Mouse (Mus musculus) liver, adult 2 months (tissue): ENCODE data around the gene Prpsap1. TPM values are rescaled to one million over a fixed set of nuclear protein-coding genes. Genes with fewer than 3 reads are reported as not detected.

Experiments
- DNase-seq: peaks from one replicate; pipeline ENCODE4 v3.0.0-alpha.2; 2011; ENCODE audit warnings: low read depth, low spot score; ENCODE audit errors: extremely low read depth
- H3K27ac ChIP-seq: fragments of 200-500 bp; replicated peaks from 2 replicates; pipeline ENCODE4 v1.5.1; 2012; ENCODE audit warnings: low read depth, mild to moderate bottlenecking, control low read depth, inconsistent platforms, low read length; ENCODE audit not compliant: insufficient read depth
- H3K27me3 ChIP-seq: fragments of 200-500 bp; 2 replicates; pipeline ENCODE4 v1.6.1; 2012; ENCODE audit warnings: mild to moderate bottlenecking, moderate library complexity, low read length, inconsistent platforms; ENCODE audit not compliant: control insufficient read depth, insufficient read depth
- H3K36me3 ChIP-seq: fragments of 200-500 bp; 2 replicates; pipeline ENCODE4 v1.6.1; 2012; ENCODE audit warnings: low read length, inconsistent platforms; ENCODE audit not compliant: control insufficient read depth, insufficient read depth
- H3K4me1 ChIP-seq: fragments of 200-500 bp; 2 replicates; pipeline ENCODE4 v1.6.1; 2011; ENCODE audit warnings: low read length; ENCODE audit not compliant: control insufficient read depth, insufficient read depth
- H3K4me3 ChIP-seq: fragments of 200-500 bp; 2 replicates; pipeline ENCODE4 v1.5.1; 2011; ENCODE audit warnings: low read depth, mild to moderate bottlenecking, control low read depth, low read length, moderate library complexity; ENCODE audit not compliant: insufficient read depth
- H3K79me2 ChIP-seq: fragments of 200-500 bp; 2 replicates; pipeline ENCODE4 v1.6.1; 2012; ENCODE audit warnings: inconsistent platforms, mild to moderate bottlenecking, low read length, moderate library complexity; ENCODE audit not compliant: control insufficient read depth, insufficient read depth
- H3K9ac ChIP-seq: fragments of 200-500 bp; 2 replicates; pipeline ENCODE4 v1.6.1; 2012; ENCODE audit warnings: low read depth, mild to moderate bottlenecking, control low read depth, inconsistent platforms, low read length
- CTCF ChIP-seq: fragments of 200-500 bp; IDR thresholded peaks from 2 replicates; pipeline ENCODE4 v1.5.1; 2011; ENCODE audit warnings: low read depth, low read length, control low read depth
- POLR2A ChIP-seq: fragments of 200-500 bp; IDR thresholded peaks from 2 replicates; pipeline ENCODE4 v1.6.1; 2011; ENCODE audit warnings: low read length, control low read depth; ENCODE audit not compliant: insufficient read depth; ENCODE audit errors: extremely low read depth
- WGBS: fragments of 180-500 bp; shearing (Covaris S2); methylation state at CpG from one replicate; pipeline ENCODE4 v1.1.7; 2018; 5-methylcytosine and 5-hydroxymethylcytosine counted together
- polyA plus RNA-seq: library from polyadenylated mRNA; depleted of rRNA; stranded (reverse); fragments of >200 nt; gene quantifications from 2 replicates; pipeline ENCODE4 v1.2.3, GENCODE M21; 2012
- total RNA-seq: library from RNA; depleted of rRNA; stranded (reverse); fragments of >200 nt; gene quantifications from 2 replicates; pipeline ENCODE4 v1.2.3, GENCODE M21; 2014

Gene Prpsap1
- total and polyA plus RNA-seq, 2 experiments, result 37.7 to 72.8 TPM

GRCm38 (mm10) chr11:116530187-116531147, 36.5 kb upstream of the Prpsap1 start, which contains the start of gene Sphk1:
Gene Sphk1, plus strand, starts transcription at chr11:116530925.
- no peaks in the 10 kb centered on the region for H3K4me1 ChIP-seq
- no peaks in the 10 kb centered on the region for H3K79me2 ChIP-seq
- H3K27ac ChIP-seq, result no peak within 1 kb of the TSS
- H3K9ac ChIP-seq, result peak within 1 kb of the TSS; percentile 29
- 57% methylated on average over 11 of the region's 11 CpGs for WGBS
- TF ChIP-seq POLR2A, result no peak
- TF ChIP-seq CTCF, result no peak
- H3K36me3 ChIP-seq, result no peaks in the 10 kb centered on the region
- peaks cover 18% of the 10 kb centered on the region for H3K27me3 ChIP-seq
- DNase-seq, result no peak
- H3K4me3 ChIP-seq, result peak within 1 kb of the TSS; percentile 38; the same call in 1 of the 2 replicates

- Histone ChIP-seq H3K4me3 (no peak overlapping the region), H3K36me3 (no peaks in the 10 kb centered on the region), H3K79me2 (no peaks in the 10 kb centered on the region), H3K27me3 (peaks cover 18% of the 10 kb centered on the region), H3K4me1 (no peaks in the 10 kb centered on the region), H3K9ac (no peak overlapping the region), H3K27ac (no peak overlapping the region)
- WGBS, result 91% methylated on average over 8 of the region's 8 CpGs
- TF ChIP-seq CTCF, result no peak
- DNase-seq, result no peak
Measured at GRCm38 (mm10) chr11:116528636-116529320, 34.8 kb upstream of the Prpsap1 start.

GRCm38 (mm10) chr11:116523699-116524189, 29.7 kb upstream of the Prpsap1 start:
- no peaks in the 10 kb centered on the region for H3K36me3 ChIP-seq
- TF ChIP-seq POLR2A, result no peak
- TF ChIP-seq CTCF, result no peak
- no peaks in the 10 kb centered on the region for H3K79me2 ChIP-seq
- H3K27ac ChIP-seq, result no peak overlapping the region
- DNase-seq, result no peak
- no peak overlapping the region for H3K4me3 ChIP-seq
- no peak overlapping the region for H3K9ac ChIP-seq
- no peaks in the 10 kb centered on the region for H3K4me1 ChIP-seq
- H3K27me3 ChIP-seq, result no peaks in the 10 kb centered on the region
- WGBS, result 49% methylated on average over 5 of the region's 5 CpGs

GRCm38 (mm10) chr11:116522886-116523698, 29.1 kb upstream of the Prpsap1 start:
- Histone ChIP-seq H3K9ac (no peak overlapping the region), H3K27ac (no peak overlapping the region), H3K4me3 (no peak overlapping the region), H3K36me3 (no peaks in the 10 kb centered on the region), H3K4me1 (no peaks in the 10 kb centered on the region), H3K27me3 (no peaks in the 10 kb centered on the region), H3K79me2 (no peaks in the 10 kb centered on the region)
- DNase-seq, result no peak
- TF ChIP-seq CTCF, result no peak
- no peak for TF ChIP-seq POLR2A
- WGBS, result 46% methylated on average over 16 of the region's 16 CpGs

- Histone ChIP-seq H3K9ac (no peak overlapping the region), H3K27ac (no peak overlapping the region), H3K4me3 (no peak overlapping the region), H3K27me3 (no peaks in the 10 kb centered on the region), H3K79me2 (no peaks in the 10 kb centered on the region), H3K36me3 (no peaks in the 10 kb centered on the region), H3K4me1 (no peaks in the 10 kb centered on the region)
- 86% methylated on average over 3 of the region's 3 CpGs for WGBS
- TF ChIP-seq CTCF, result no peak
- TF ChIP-seq POLR2A, result no peak
- DNase-seq, result no peak
Measured at GRCm38 (mm10) chr11:116522046-116522445, 28.0 kb upstream of the Prpsap1 start.
